Mouse (Mus musculus) cortical plate, adult 2 months (tissue): ENCODE measurements around the gene Vmac. TPM values are rescaled to one million over a fixed set of nuclear protein-coding genes. Genes with fewer than 3 reads are reported as not detected.
A peak's percentile ranks its signal among the peaks of the same experiment; 100 is the strongest.

Experiments used
- H3K27ac ChIP-seq: fragments of 200-500 bp; 2 replicates; pipeline ENCODE4 v1.5.1; 2012; ENCODE audit warnings: low read length, control low read depth, inconsistent platforms; ENCODE audit not compliant: insufficient read depth
- H3K4me1 ChIP-seq: fragments of 200-500 bp; 2 replicates; pipeline ENCODE4 v1.6.1; 2011; ENCODE audit warnings: low read length; ENCODE audit not compliant: control insufficient read depth, insufficient read depth
- H3K4me3 ChIP-seq: fragments of 200-500 bp; 2 replicates; pipeline ENCODE4 v1.5.1; 2011; ENCODE audit warnings: mild to moderate bottlenecking, low read length, control low read depth; ENCODE audit not compliant: insufficient read depth
- CTCF ChIP-seq: fragments of 200-500 bp; IDR thresholded peaks from 2 replicates; pipeline ENCODE4 v1.5.1; 2011; ENCODE audit warnings: mild to moderate bottlenecking, control low read depth, low read length; ENCODE audit not compliant: insufficient read depth; ENCODE audit errors: extremely low read depth
- POLR2A ChIP-seq: fragments of 200-500 bp; IDR thresholded peaks from 2 replicates; pipeline ENCODE4 v1.6.1; 2011; ENCODE audit warnings: mild to moderate bottlenecking, low read length, control low read depth; ENCODE audit not compliant: insufficient read depth; ENCODE audit errors: extremely low read depth
- polyA plus RNA-seq: library from polyadenylated mRNA; depleted of rRNA; stranded (reverse); fragments of >200 nt; gene quantifications from 2 replicates; pipeline ENCODE4 v1.2.3, GENCODE M21; 2012

The Vmac gene
- polyA plus RNA-seq, 1 experiment: 16.7 TPM

DNA sequence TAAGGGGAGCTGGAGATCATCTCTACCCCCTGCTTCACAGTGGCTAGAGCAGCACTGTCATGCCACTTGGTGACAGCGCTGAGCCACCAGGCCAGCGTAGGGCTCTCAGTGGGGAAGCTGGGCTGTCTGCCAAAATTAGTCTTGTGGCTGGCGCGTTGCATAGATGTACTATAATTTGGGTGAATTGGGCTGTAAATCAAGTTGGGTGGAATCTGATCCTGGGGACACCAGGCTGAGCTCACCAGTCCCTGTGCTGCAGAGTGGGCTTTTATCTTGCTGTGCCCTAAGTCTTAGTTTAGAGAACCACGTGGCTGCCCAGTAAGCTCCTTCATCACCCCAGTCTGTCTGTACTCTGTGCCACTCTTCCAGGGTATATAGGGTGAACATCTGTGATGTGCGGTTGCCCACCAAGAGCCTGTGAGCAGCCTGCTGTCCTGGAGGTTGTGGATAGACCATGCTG lies 23.9 kb downstream of the Vmac start:
- Histone ChIP-seq H3K27ac (peak overlapping the region; percentile 51), H3K4me3 (no peak overlapping the region), H3K4me1 (peaks cover 11% of the 10 kb centered on the region)
- TF ChIP-seq POLR2A (no peak), CTCF (no peak)

- Histone ChIP-seq H3K27ac (peak overlapping the region; percentile 51), H3K4me3 (no peak overlapping the region)
- TF ChIP-seq CTCF: no peak
- TF ChIP-seq POLR2A: no peak
These were observed 24.4 kb downstream of the Vmac start for GRCm38 (mm10) chr17:56693395-56693794.

DNA sequence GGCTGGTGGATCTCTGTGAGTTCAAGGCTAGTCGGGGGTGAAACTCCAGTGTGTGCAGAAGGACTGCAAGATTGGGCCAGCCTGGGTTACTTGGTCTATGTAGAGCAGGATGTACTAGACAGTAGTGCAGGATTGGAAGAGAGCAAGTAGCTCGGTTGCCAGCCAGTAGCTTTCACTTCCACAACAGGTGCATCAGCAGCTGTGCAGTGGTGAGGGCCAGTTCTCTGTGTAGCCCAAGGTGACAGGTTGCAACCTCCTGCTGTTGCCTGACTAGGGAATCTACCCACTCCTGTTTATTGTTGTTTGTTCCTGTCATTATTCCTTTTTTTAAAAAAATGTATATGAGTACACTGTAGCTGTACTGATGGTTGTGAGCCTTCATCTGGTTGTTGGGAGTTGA lies 29.1 kb downstream of the Vmac start:
- H3K4me3 ChIP-seq: no peak overlapping the region
- no peak for TF ChIP-seq CTCF
- TF ChIP-seq POLR2A: no peak
- no peak overlapping the region for H3K27ac ChIP-seq
- H3K4me1 ChIP-seq: peaks cover 10% of the 10 kb centered on the region

More at GRCm38 (mm10) chr17:56693395-56693794, 24.4 kb downstream of the Vmac start:
- H3K4me1 ChIP-seq: peaks cover 11% of the 10 kb centered on the region

GRCm38 (mm10) chr17:56688045-56688444 lies 29.8 kb downstream of the Vmac start:
- Histone ChIP-seq H3K4me1 (peaks cover 8% of the 10 kb centered on the region), H3K27ac (no peak overlapping the region), H3K4me3 (no peak overlapping the region)
- TF ChIP-seq CTCF (no peak), POLR2A (no peak)

DNA sequence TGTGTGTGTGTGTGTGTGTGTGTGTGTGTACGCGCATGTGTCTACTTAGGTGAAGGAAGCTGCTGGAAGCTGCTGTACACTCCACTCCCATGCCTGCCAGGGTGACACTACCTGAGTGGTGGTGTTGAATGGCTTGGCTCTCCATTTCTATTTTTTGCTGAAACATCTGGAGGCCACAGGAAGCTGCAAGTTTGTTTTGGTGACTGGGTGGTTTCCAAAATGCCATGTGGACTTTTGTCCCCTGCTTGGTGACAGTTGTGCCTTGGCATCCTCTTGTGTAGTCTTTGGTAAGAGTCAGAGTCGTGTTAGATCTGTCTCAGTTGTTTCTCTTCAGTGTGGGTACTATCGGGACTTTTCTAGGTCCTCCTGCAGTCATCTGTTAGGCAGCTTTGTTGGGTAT lies 31.0 kb downstream of the Vmac start:
- H3K4me3 ChIP-seq: no peak overlapping the region
- H3K27ac ChIP-seq: no peak overlapping the region
- TF ChIP-seq CTCF (no peak), POLR2A (no peak)
- H3K4me1 ChIP-seq: peaks cover 2% of the 10 kb centered on the region; the same call in 1 of the 2 replicates

DNA sequence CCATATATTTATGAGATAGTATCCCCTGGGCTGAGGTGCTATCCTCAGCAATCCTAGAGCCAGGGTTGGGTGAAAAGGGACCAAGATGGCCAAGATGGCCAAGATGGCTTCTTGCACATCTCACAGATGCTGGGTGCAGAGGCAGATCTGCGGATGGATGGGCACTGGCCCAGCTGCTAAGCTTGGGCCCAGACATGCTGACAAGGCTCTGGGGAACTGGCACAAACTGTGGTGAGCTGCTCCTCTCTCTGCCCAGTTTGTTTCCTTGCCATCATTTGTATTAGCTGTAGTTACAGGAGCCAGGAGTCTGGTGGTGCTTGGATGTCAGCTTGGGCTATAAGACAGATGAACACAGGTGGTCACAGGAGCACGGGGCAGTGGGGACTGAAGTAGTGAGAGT lies 33.2 kb downstream of the Vmac start:
- H3K27ac ChIP-seq: no peak overlapping the region
- H3K4me1 ChIP-seq: peaks cover 2% of the 10 kb centered on the region; the same call in 1 of the 2 replicates
- TF ChIP-seq CTCF: no peak
- no peak for TF ChIP-seq POLR2A

GRCm38 (mm10) chr17:56683546-56684140 lies 34.2 kb downstream of the Vmac start:
- Histone ChIP-seq H3K4me3 (no peak overlapping the region), H3K4me1 (peaks cover 2% of the 10 kb centered on the region; the same call in 1 of the 2 replicates), H3K27ac (no peak overlapping the region)
- no peak for TF ChIP-seq CTCF
- TF ChIP-seq POLR2A: no peak

More for the DNA sequence above, 33.2 kb downstream of the Vmac start:
- H3K4me3 ChIP-seq: no peak overlapping the region

DNA sequence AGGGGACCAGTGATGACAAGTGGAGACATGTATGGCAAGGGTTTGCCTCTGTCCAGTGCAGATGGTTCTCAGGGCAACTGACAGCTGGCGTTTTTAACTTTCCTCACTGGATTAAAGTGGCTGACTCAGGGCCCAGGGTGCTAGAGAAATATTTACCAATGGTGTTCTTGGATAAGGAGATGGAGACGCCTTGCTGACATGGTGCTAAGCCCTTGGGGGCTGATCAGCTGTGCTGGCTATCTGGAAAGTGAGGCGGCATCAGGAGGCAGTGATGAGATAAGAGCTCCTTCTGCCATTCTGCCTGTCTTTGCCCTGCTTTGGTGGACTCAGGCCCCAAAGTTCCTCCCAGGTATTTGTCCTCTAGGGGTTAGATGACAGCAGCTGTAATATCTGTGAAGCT lies 34.9 kb downstream of the Vmac start:
- Histone ChIP-seq H3K27ac (no peak overlapping the region), H3K4me1 (peaks cover 2% of the 10 kb centered on the region; the same call in 1 of the 2 replicates), H3K4me3 (no peak overlapping the region)
- TF ChIP-seq CTCF: no peak
- TF ChIP-seq POLR2A: no peak

DNA sequence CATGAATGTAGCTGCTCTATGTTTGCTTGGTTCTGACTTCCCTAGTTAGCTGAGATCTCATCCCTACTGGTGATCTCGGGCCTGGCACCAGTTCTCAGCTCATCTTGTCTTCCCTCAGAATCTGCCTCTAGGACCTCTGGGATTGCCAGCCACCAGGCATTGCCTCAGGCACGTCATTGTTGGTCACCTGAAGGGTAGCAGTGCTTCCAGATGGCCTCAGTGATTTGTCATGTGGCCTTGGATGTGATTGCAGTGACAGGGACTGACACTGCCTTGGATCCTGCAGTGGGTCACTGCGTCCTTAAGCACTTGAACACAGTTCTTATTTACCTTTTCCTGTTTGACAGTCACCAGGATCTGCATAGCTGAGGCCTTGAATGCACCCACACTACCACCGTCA lies 36.0 kb downstream of the Vmac start:
- no peak for TF ChIP-seq POLR2A
- TF ChIP-seq CTCF: no peak
- H3K27ac ChIP-seq: no peak overlapping the region
- peaks cover 5% of the 10 kb centered on the region; the same call in 1 of the 2 replicates for H3K4me1 ChIP-seq

DNA sequence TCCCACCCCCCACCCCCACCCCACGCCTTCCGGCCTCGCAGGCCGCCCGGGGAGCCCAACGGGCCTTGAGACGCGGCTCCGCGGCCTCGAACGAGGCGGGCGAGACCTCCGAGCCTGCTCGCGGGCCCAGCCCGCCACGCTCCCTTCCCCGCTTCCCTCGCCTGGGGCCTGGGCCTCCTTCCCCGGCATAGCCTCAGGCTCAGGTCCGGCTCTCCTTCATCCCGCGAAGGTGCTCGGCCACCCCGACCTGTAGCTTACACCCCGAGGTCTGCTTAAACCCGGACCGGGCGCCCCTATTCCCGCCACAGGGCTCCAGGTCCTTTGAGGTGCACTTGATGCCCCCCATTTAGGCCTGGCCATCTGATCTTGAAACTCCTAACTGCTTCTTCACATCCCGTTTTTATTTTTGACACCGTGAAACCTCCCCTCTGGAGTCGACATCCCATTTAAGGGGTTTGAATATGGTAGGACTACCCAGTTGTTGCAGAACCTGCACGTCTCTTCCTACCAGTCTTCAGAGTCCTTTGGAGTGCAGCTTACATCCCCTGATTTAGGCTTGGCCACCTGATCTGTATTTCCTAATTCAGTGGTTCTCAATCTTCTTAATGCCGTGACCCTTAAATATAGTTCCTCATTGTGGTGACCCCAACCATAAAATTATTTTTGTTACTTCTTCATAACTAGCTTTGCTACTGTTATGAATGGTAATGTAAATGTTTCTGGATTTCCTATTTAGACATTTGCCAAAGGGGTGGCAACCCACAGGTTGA lies 44.0 kb downstream of the Vmac start:
- H3K4me1 ChIP-seq: peaks cover 10% of the 10 kb centered on the region; the same call in 1 of the 2 replicates
- TF ChIP-seq CTCF (no peak), POLR2A (no peak)
- peak overlapping the region; percentile 85 for H3K4me3 ChIP-seq
- H3K27ac ChIP-seq: no peak overlapping the region

More for the DNA sequence above, 36.0 kb downstream of the Vmac start:
- no peak overlapping the region for H3K4me3 ChIP-seq
